Mouse (Mus musculus) hindbrain, embryonic 15.5 days (tissue): ENCODE measurements at regions not wholly inside any gene's neighbourhood (a gene's known extent, or its start where the extent isn't known, plus 50 kb on each side); places are given as distances from the start of the nearest gene placed in this dataset.
"Not testable (repeated sequence)": the region's sequence is repeated elsewhere in the genome, so short reads cannot be mapped to it uniquely, and the experiment has no call there.

Experiments
- ATAC-seq: fragments of 200-750 bp; cut with Nextera tagmentation; 2 replicates; pipeline ENCODE4 v1.8.0; 2017; ENCODE audit warnings: low read depth, moderate number of reproducible peaks, moderate TSS enrichment; ENCODE audit not compliant: low FRiP score
- H3K27ac ChIP-seq: fragments of 300-500 bp; sonication (generic); replicated peaks from 2 replicates; pipeline ENCODE4 v1.5.1; 2015; ENCODE audit warnings: mild to moderate bottlenecking, inconsistent platforms
- H3K27me3 ChIP-seq: fragments of 300-500 bp; sonication (generic); 2 replicates; pipeline ENCODE4 v1.6.1; 2015; ENCODE audit warnings: control low read depth, inconsistent platforms
- H3K36me3 ChIP-seq: fragments of 300-500 bp; sonication (generic); 2 replicates; pipeline ENCODE4 v1.6.1; 2015; ENCODE audit warnings: control low read depth, inconsistent platforms
- H3K4me1 ChIP-seq: fragments of 300-500 bp; sonication (generic); replicated peaks from 2 replicates; pipeline ENCODE4 v1.6.1; 2015; ENCODE audit warnings: control low read depth, inconsistent platforms
- H3K4me2 ChIP-seq: fragments of 300-500 bp; sonication (generic); 2 replicates; pipeline ENCODE4 v1.6.1; 2015; ENCODE audit warnings: moderate library complexity, mild to moderate bottlenecking, inconsistent platforms
- H3K4me3 ChIP-seq: fragments of 300-500 bp; sonication (generic); 2 replicates; pipeline ENCODE4 v1.5.1; 2015; ENCODE audit warnings: mild to moderate bottlenecking, inconsistent platforms
- H3K9ac ChIP-seq: fragments of 300-500 bp; sonication (generic); 2 replicates; pipeline ENCODE4 v1.6.1; 2015; ENCODE audit warnings: inconsistent platforms
- H3K9me3 ChIP-seq: fragments of 300-500 bp; sonication (generic); 2 replicates; pipeline ENCODE4 v1.6.1; 2016; ENCODE audit warnings: control low read depth, inconsistent platforms
- WGBS: fragments of 180-500 bp; shearing (Covaris S2); methylation state at CpG from one replicate; pipeline ENCODE4 v1.1.7; 2015; 5-methylcytosine and 5-hydroxymethylcytosine counted together

DNA sequence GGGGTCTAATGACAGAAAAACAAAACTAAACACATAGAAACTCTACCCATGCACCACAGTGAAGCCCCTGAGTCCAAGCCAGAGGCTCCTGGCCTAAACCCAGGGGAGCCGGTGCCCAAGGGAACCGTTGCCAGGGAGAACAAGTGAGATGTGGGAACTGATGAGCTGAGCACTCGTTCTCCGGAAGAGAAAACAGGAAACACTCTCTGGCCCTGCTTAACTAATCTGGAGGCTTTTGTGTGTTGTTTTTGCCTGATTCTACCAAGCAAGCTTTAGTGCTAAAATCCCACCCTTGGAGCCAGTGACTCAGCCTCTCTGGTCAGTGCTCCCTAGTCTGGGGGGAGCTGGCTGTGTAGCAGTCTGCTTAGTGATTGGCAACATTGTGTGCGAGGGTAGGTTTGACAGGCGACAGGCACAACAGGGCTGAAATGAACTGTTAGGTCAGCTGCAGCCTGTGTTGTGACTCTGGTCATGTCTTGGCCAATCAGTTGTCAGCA is 242.3 kb downstream of the Prex1 start:
- WGBS: 31% methylated on average over 6 of the region's 6 CpGs
- peaks cover 6% of the 10 kb centered on the region; the same call in 1 of the 2 replicates for H3K27me3 ChIP-seq
- H3K4me1 ChIP-seq: peaks cover 12% of the 10 kb centered on the region
- peak overlapping the region; percentile 54 for H3K27ac ChIP-seq
- H3K9me3 ChIP-seq: no peaks in the 10 kb centered on the region
- H3K9ac ChIP-seq: no peak overlapping the region
- peak; percentile 83 for ATAC-seq
- H3K4me3 ChIP-seq: no peak overlapping the region
- H3K4me2 ChIP-seq: no peak overlapping the region
- no peaks in the 10 kb centered on the region for H3K36me3 ChIP-seq

DNA sequence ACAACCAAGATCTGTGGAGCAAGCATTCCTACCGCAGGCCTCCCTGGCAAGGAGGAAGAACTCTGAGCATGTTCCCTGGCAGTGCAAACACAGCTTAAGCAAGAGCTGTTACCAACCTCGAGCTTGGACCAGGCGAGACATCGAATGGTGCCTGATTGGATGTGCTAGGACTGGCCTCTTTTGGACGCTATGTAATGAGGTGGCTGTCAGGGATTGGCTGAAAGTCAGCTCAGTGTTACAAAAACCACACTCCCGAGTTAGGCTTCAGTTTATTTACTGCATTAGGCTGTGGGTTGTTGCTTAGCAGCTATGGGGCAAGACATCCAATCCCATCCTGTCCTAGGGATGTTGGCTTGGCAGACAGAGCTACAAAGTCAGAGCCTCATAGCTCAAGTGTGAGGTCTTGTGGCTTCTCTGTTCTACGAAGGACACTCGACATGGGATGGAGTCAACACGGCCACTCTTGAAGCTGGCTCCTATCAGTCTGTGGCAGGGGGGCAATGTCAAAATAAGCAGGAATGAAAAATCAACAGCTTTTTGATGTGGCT is 244.5 kb downstream of the Prex1 start:
- WGBS: 83% methylated on average over 9 of the region's 9 CpGs

DNA sequence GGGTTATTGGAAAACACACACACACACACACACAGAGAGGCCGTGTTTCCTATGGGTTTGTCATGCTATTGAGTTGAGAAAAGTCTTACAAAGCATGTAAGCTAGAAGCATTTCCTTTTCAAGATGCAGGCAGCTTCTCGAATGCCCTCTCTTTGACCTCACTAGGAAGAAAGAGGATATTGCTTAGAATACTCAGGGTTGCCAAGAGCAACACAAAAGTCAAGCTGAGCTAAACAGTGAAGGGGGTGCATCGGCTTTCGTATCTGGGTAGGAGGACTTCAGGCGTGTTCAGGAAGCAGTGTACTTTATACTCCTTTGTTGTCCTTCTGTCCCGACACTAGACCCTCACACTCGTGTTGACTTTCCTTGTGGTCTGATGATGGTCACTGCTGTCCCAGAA is 246.5 kb downstream of the Prex1 start:
- H3K4me2 ChIP-seq: no peak overlapping the region
- no peak overlapping the region for H3K9ac ChIP-seq
- 36% methylated on average over 7 of the region's 7 CpGs for WGBS
- ATAC-seq: no peak
- H3K4me1 ChIP-seq: peaks cover 3% of the 10 kb centered on the region; the same call in 1 of the 2 replicates
- peaks cover 6% of the 10 kb centered on the region; the same call in 1 of the 2 replicates for H3K27me3 ChIP-seq
- no peak overlapping the region for H3K4me3 ChIP-seq
- no peak overlapping the region for H3K27ac ChIP-seq
- no peaks in the 10 kb centered on the region for H3K36me3 ChIP-seq
- no peaks in the 10 kb centered on the region for H3K9me3 ChIP-seq

More for the DNA sequence above, 244.5 kb downstream of the Prex1 start:
- no peak for ATAC-seq
- no peak overlapping the region for H3K9ac ChIP-seq
- H3K9me3 ChIP-seq: no peaks in the 10 kb centered on the region
- peaks cover 6% of the 10 kb centered on the region; the same call in 1 of the 2 replicates for H3K27me3 ChIP-seq
- peaks cover 2% of the 10 kb centered on the region for H3K4me1 ChIP-seq
- no peak overlapping the region for H3K4me3 ChIP-seq
- no peak overlapping the region for H3K4me2 ChIP-seq
- H3K27ac ChIP-seq: no peak overlapping the region
- H3K36me3 ChIP-seq: no peaks in the 10 kb centered on the region

DNA sequence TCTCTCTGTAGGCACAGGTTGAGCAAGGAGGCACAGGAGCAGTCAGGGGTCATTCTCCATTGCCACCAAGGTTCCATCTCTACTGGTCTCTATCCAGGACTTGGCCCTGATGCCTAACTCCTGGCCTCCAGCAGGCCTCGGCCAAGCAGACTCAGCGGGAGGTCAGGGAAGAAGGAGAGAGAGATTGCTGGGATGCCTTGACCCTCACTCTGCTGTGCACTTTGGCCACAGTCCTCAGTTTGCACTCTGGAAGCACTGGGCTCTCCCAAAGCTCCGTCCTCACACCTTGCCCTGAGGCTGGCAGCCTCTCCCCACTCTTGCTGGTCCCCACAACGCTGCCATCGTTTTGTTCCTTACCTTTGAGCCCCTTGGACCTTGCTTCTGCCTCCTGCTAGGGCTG is 248.1 kb downstream of the Prex1 start:
- H3K4me1 ChIP-seq: 0 out of 2 replicates have a peak, but pooled peaks cover 3% of the 10 kb centered on the region
- no peak overlapping the region for H3K4me3 ChIP-seq
- 71% methylated on average over 5 of the region's 5 CpGs for WGBS
- no peaks in the 10 kb centered on the region for H3K36me3 ChIP-seq
- no peak overlapping the region for H3K9ac ChIP-seq
- H3K9me3 ChIP-seq: no peaks in the 10 kb centered on the region
- H3K27me3 ChIP-seq: peaks cover 6% of the 10 kb centered on the region; the same call in 1 of the 2 replicates
- no peak for ATAC-seq
- no peak overlapping the region for H3K4me2 ChIP-seq
- no peak overlapping the region for H3K27ac ChIP-seq

DNA sequence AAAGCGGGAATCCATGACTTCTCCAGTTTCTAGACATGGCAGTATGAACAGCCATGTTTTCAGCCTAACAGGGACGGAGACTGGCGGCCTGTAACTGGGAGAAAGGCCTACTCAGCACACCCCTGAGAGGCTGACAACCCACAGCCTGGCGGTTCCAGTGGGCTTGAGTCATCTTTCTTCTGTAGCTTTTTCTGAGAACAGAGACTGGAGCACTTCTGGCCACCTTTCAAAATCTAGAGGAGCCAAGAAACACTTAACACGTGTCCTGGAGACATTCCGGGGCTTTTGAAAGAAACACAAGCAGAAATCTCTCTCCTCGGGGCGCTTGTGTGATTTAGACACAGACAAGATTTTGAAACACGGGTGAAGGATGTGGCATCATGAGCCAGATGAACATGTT is 250.1 kb downstream of the Prex1 start:
- Histone ChIP-seq H3K9ac (no peak overlapping the region), H3K9me3 (no peaks in the 10 kb centered on the region), H3K4me2 (no peak overlapping the region), H3K4me3 (no peak overlapping the region), H3K27me3 (peaks cover 5% of the 10 kb centered on the region; the same call in 1 of the 2 replicates), H3K4me1 (peaks cover 11% of the 10 kb centered on the region; the same call in 1 of the 2 replicates), H3K27ac (no peak overlapping the region), H3K36me3 (no peaks in the 10 kb centered on the region)
- no peak for ATAC-seq
- 73% methylated on average over 9 of the region's 9 CpGs for WGBS

DNA sequence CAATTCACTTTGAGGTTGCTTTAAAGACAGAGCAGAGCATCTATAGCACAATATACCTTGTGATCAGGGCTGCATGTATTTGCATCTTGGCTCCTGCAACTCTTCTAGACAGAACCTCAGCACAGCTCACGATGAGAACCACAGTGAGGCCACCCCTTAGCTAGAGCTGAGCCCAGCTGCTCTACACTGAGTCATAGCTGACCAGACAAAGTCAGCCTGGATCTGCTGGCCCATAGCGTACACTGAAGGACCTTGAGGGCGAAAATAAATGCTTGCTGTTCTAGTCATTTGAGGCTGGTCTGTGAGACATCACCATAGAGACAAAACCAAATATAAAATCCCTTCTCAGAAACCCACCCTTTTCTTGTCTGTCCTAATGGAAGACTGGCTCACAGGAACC is 251.7 kb downstream of the Prex1 start:
- WGBS: 85% methylated on average over 3 of the region's 3 CpGs
- no peak overlapping the region for H3K4me2 ChIP-seq
- H3K4me3 ChIP-seq: no peak overlapping the region
- no peaks in the 10 kb centered on the region for H3K36me3 ChIP-seq
- no peak overlapping the region for H3K27ac ChIP-seq
- H3K27me3 ChIP-seq: no peaks in the 10 kb centered on the region
- H3K9ac ChIP-seq: no peak overlapping the region
- H3K4me1 ChIP-seq: peaks cover 11% of the 10 kb centered on the region; the same call in 1 of the 2 replicates
- ATAC-seq: no peak
- no peaks in the 10 kb centered on the region for H3K9me3 ChIP-seq

DNA sequence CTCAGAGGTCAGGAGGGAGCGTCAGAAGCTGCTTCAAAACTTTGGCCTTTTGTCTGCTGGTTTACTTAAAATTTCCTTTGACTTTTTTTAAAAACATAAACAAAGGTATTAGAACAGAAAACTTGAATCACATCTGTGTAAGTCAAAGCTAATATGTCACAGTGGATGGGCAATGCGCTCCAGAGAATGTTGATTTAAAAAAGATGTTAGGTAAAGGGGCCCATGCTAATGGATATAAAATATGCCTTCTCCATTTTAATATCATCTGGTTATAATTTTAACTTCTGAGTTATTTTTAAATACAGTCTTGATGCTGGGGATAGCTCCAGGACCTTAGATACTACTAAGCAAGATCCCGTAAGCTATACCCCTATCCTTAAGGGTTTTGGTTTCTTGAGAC is 252.5 kb downstream of the Prex1 start:
- no peaks in the 10 kb centered on the region for H3K9me3 ChIP-seq
- no peak overlapping the region for H3K27ac ChIP-seq
- H3K4me2 ChIP-seq: no peak overlapping the region
- no peak overlapping the region for H3K4me3 ChIP-seq
- no peaks in the 10 kb centered on the region for H3K27me3 ChIP-seq
- H3K36me3 ChIP-seq: no peaks in the 10 kb centered on the region
- WGBS: 93% methylated on average over 3 of the region's 3 CpGs
- no peak for ATAC-seq
- H3K4me1 ChIP-seq: peaks cover 11% of the 10 kb centered on the region; the same call in 1 of the 2 replicates
- H3K9ac ChIP-seq: no peak overlapping the region

DNA sequence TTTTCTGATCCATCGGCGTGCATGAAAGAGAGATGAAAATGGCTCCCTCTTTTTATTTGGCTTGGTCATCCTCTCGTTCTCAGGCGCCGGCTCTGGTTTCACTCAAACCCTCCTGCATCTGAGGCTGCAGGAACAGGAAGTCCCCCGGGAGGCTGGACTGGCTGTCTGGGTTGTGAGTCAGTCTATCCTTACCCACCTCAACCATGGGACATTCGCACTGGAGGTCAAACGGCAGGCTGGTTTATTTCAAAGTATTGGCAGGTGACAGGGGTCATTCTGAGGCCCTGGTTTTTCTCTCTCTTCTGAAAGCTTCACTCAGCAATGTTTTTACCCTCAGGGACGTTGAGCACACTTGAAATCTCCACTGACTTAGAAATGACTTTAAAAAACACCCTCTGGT is 253.7 kb downstream of the Prex1 start:
- Histone ChIP-seq H3K9ac (no peak overlapping the region), H3K4me1 (peaks cover 11% of the 10 kb centered on the region; the same call in 1 of the 2 replicates), H3K27ac (no peak overlapping the region), H3K4me3 (no peak overlapping the region), H3K36me3 (no peaks in the 10 kb centered on the region), H3K4me2 (no peak overlapping the region), H3K9me3 (no peaks in the 10 kb centered on the region), H3K27me3 (no peaks in the 10 kb centered on the region)
- ATAC-seq: no peak
- 66% methylated on average over 9 of the region's 9 CpGs for WGBS

DNA sequence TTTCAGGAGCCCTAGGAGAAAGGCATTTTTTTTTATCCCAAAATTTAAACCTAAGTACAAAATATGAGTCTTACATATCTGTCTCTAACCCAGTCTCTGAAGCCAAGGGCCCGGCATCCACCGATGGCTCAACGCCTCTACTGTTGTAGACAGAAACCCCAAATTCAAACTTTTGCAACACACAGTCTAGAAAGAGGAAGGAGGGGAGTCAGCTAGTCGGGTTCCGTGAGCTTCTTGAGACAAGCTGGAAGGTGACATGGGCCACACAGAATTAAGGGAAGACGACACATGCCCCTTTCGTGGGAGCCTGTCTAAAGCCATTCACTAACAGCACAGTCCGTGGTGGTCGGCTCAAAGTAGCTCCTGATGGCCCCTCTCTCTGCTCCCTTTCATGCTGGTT is 254.7 kb downstream of the Prex1 start:
- Histone ChIP-seq H3K4me2 (no peak overlapping the region), H3K4me3 (no peak overlapping the region), H3K36me3 (no peaks in the 10 kb centered on the region), H3K9me3 (no peaks in the 10 kb centered on the region), H3K27ac (no peak overlapping the region), H3K27me3 (no peaks in the 10 kb centered on the region), H3K9ac (no peak overlapping the region), H3K4me1 (peaks cover 11% of the 10 kb centered on the region; the same call in 1 of the 2 replicates)
- no peak for ATAC-seq
- 90% methylated on average over 9 of the region's 9 CpGs for WGBS

DNA sequence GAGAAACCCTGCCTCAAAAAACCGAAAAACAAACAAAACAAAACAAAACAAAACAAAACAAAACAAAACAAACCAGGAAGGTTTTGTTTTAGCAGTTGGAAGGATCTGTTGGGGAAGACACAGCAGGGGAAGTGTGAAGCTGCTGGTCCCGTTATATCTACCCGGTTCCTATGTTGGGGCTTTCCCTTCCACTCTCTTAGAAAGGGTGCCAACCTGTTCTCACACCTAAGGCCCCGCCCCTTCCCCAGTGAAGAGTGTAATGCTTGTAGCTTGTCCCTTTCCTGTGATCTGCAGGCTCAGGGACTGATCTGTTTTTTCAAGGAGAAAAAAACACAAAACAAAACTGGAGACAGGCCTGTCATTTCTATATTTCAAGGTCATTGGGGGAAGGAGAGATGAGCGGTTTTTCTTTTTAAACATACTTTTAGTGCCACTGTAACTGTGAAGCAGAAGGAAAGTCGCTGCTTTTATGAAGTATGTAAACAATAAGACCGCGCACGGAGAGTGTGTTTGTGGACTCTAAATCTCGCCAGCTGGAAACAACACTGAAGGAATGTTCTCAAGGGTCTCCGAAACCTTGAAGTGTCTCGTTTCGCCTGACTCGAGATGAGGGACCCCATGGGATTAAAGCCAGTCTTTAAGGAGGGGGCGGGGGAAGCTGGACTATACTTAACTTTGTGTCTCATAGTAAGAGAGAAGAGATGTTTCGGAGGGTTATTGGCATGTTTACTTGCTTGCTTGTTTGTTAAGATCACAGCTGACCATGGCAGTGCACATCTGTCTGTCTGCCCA is 256.1 kb downstream of the Prex1 start:
- no peaks in the 10 kb centered on the region for H3K36me3 ChIP-seq
- no peak overlapping the region for H3K27ac ChIP-seq
- H3K4me3 ChIP-seq: no peak overlapping the region
- H3K27me3 ChIP-seq: 0 out of 2 replicates have a peak, but pooled peaks cover 4% of the 10 kb centered on the region
- H3K9ac ChIP-seq: no peak overlapping the region
- no peaks in the 10 kb centered on the region for H3K9me3 ChIP-seq
- H3K4me1 ChIP-seq: peaks cover 8% of the 10 kb centered on the region; the same call in 1 of the 2 replicates
- 75% methylated on average over 16 of the region's 16 CpGs for WGBS
- H3K4me2 ChIP-seq: no peak overlapping the region
- ATAC-seq: no peak

DNA sequence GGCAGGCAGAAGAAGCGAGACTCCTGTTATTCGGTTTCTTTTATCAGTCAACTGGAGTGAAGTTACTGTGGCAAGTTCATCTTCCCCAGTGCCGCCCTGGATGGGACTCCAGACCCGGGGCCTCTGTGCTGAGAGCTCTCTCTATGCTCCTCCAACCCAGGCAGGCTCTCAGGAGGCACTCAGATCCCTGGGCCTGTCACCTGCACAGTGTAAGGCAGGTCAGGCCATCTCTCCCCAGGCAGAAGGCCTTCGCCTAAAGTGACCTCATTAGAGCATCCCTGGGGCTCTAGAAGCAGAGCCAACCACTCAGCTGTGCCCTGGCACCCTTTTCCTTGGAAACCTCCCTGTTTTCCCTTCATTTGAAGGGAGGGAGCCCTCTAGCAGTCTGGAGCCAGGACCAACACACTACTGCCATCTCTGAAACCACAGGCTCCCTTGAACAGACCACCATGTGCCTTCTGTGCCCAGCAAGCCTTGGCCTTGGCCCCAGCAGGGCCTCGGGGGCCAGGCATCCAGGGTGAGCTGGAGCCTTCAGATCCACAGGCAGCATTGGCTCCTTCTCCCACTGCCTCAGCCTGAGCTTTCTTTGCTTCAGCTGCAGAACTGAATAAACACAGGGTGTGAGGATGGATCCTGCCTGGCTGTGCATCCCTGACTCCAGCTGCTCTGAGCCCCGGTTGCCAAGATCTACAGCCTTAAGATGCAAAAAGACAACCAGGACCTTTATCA is 259.3 kb downstream of the Prex1 start:
- H3K27ac ChIP-seq: 0 out of 2 replicates have a peak overlapping the region, but pooled peaks have one; percentile 53
- H3K27me3 ChIP-seq, H3K36me3 ChIP-seq, H3K9me3 ChIP-seq, H3K4me2 ChIP-seq, H3K9ac ChIP-seq, H3K4me3 ChIP-seq: not testable (repeated sequence)
- peaks cover 18% of the 10 kb centered on the region for H3K4me1 ChIP-seq
- ATAC-seq: peak; percentile 42; the same call in 1 of the 2 replicates
- WGBS: 56% methylated on average over 2 of the region's 7 CpGs

DNA sequence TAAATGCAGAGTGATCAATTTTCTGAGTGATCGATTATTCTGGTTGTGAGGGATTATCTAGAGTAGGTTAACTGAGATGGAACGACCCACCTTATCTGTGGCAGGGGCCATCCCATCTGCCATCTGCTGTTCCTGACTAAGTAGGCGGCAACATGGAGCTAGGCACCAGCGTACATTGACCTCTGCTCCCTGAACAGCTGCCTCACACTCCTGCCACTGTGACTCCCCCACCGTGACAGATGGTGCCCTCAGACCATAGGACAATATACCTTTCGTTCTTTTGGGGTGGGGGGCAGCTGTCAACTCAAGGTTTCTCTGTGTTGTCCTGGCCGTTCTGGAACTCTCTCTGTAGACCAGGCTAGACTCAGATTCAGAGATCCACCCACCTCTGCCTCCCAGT is 262.7 kb downstream of the Prex1 start:
- 58% methylated on average over 7 of the region's 7 CpGs for WGBS
- no peak for ATAC-seq
- Histone ChIP-seq H3K4me3 (no peak overlapping the region), H3K4me2 (no peak overlapping the region), H3K27me3 (0 out of 2 replicates have a peak, but pooled peaks cover 4% of the 10 kb centered on the region), H3K36me3 (no peaks in the 10 kb centered on the region), H3K27ac (no peak overlapping the region), H3K9ac (no peak overlapping the region), H3K9me3 (no peaks in the 10 kb centered on the region), H3K4me1 (peaks cover 41% of the 10 kb centered on the region)
